Mouse (Mus musculus) liver, postnatal 0 days (tissue): Measurements from ENCODE around the gene Dnaic2.

Source experiments
- CTCF ChIP-seq: sonication (generic); IDR thresholded peaks from 2 replicates; pipeline ENCODE4 v1.5.1; 2016; ENCODE audit warnings: antibody characterized with exemption, low read depth
- EP300 ChIP-seq: IDR thresholded peaks from 2 replicates; pipeline ENCODE4 v1.6.1; 2016; ENCODE audit warnings: antibody characterized with exemption, low read depth, mild to moderate bottlenecking

DNA sequence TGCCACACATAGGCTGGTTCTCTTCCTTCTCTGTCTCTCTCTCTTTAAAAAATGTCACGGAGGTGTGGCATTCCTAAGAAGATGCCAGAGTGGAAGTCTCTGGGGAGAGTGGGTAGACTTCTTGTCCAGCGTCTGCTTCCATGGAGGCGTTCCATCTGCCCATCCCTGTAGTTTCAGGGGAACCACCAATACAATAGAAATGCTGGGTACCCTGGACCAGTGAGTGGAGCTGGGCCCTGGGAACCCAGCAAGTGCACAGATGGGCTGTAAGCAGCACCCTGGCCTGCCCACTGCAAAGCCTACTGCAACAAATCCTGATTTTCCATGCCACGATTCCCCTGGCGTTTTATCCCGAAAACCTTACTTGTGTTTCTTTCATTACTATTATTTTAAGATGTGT is 12.7 kb upstream of the Dnaic2 start:
- no peak for TF ChIP-seq CTCF
- no peak for TF ChIP-seq EP300
